Mouse (Mus musculus): ENCODE measurements at regions not wholly inside any gene's neighbourhood (a gene's known extent, or its start where the extent isn't known, plus 50 kb on each side); places are given as distances from the start of the nearest gene placed in this dataset.
"Not testable (repeated sequence)": the region's sequence is repeated elsewhere in the genome, so short reads cannot be mapped to it uniquely, and the experiment has no call there.

DNA sequence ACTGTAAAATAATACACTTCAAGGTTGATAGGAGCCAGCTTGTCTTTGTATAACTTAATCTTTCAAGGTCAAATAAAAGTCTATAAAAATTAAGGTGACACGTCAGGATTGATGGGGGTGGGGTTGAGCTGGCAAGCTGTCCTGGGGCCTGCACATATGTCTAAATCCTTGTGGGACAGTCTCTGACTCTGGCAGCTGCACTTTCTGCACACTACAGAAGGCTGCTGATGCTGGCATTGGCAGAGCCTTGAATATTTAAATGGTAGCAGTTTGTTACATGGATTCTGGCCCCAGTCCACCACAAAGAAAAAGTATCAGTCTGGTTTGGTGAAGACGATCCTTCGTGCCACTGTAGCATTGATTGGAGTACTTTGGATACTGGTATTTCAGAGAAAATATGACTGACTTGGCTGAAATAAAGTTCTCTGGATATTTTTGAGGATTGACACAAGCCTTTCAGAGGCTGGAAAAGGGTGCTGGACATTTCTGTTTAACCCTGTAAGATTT lies 3648.0 kb downstream of the 9330182O14Rik start:
- not testable (repeated sequence) for ATAC-seq (ENCODE audit: poor library complexity, severe bottlenecking)

- ATAC-seq (ENCODE audit: poor library complexity, severe bottlenecking), result no peak
Measured at GRCm38 (mm10) chr15:43784171-43784570, 3650.0 kb downstream of the 9330182O14Rik start.

DNA sequence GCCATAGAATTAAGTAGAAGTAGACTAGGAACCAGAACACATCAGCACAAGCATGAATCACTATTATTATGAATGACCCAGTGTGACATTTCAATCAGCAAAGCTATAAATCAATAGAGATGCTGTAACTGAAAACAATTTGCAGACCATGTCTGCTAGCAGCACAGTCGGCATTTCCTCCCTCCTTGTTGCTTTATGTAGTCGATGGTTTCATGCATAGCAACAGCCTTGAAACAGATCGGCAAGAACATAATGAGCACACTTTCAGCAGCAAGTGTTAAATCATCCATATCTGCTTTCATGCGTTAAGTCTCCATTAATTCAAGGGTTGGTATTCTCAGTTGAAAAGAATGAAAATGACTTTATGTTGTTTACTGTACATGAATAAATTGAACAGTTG lies 3669.2 kb downstream of the 9330182O14Rik start:
- ATAC-seq (ENCODE audit: poor library complexity, severe bottlenecking), result no peak
